Mouse (Mus musculus): ENCODE results near the gene Wdpcp.

Wdpcp gene

GRCm38 (mm10) chr11:21569456-21570108 is 2.5 kb upstream of the Wdpcp start:
- DNase-seq (ENCODE audit: low spot score in 2 of 2): no peak

- DNase-seq (ENCODE audit: low spot score in 2 of 2): no peak
Observed at GRCm38 (mm10) chr11:21570109-21570474, 1.9 kb upstream of the Wdpcp start.

- no peak for DNase-seq (ENCODE audit: low spot score in 2 of 2)
Observed at GRCm38 (mm10) chr11:21570973-21571372, 1.1 kb upstream of the Wdpcp start.

GRCm38 (mm10) chr11:21581472-21581871 is 9.4 kb downstream of the Wdpcp start:
- no peak for DNase-seq (ENCODE audit: low spot score in 2 of 2)

- no peak for DNase-seq (ENCODE audit: low spot score in 2 of 2)
Observed at GRCm38 (mm10) chr11:21583286-21583685, 11.3 kb downstream of the Wdpcp start.

GRCm38 (mm10) chr11:21602497-21602896 is 30.5 kb downstream of the Wdpcp start:
- DNase-seq (ENCODE audit: low spot score in 2 of 2): no peak

- no peak for DNase-seq (ENCODE audit: low spot score in 2 of 2)
Observed at GRCm38 (mm10) chr11:21615915-21616314, 43.9 kb downstream of the Wdpcp start.

- no peak for DNase-seq (ENCODE audit: low spot score in 2 of 2)
Observed at GRCm38 (mm10) chr11:21634171-21634907, 62.3 kb downstream of the Wdpcp start.

- DNase-seq (ENCODE audit: low spot score in 2 of 2): no peak
Observed at GRCm38 (mm10) chr11:21638341-21638740, 66.3 kb downstream of the Wdpcp start.

GRCm38 (mm10) chr11:21639534-21639933 is 67.5 kb downstream of the Wdpcp start:
- no peak for DNase-seq (ENCODE audit: low spot score in 2 of 2)

GRCm38 (mm10) chr11:21644231-21644630 is 72.2 kb downstream of the Wdpcp start:
- no peak for DNase-seq (ENCODE audit: low spot score in 2 of 2)

GRCm38 (mm10) chr11:21646136-21646535 is 74.1 kb downstream of the Wdpcp start:
- no peak for DNase-seq (ENCODE audit: low spot score in 2 of 2)

GRCm38 (mm10) chr11:21658985-21659384 is 87.0 kb downstream of the Wdpcp start:
- no peak for DNase-seq (ENCODE audit: low spot score in 2 of 2)

- no peak for DNase-seq (ENCODE audit: low spot score in 2 of 2)
Observed at GRCm38 (mm10) chr11:21677034-21677433, 105.0 kb downstream of the Wdpcp start.

- DNase-seq (ENCODE audit: low spot score in 2 of 2): no peak
Observed at GRCm38 (mm10) chr11:21688441-21688840, 116.4 kb downstream of the Wdpcp start.

GRCm38 (mm10) chr11:21690730-21691129 is 118.7 kb downstream of the Wdpcp start:
- DNase-seq (ENCODE audit: low spot score in 2 of 2): no peak

- no peak for DNase-seq (ENCODE audit: low spot score in 2 of 2)
Observed at GRCm38 (mm10) chr11:21694087-21694486, 122.1 kb downstream of the Wdpcp start.

GRCm38 (mm10) chr11:21697642-21698041 is 125.6 kb downstream of the Wdpcp start:
- DNase-seq (ENCODE audit: low spot score in 2 of 2): no peak

GRCm38 (mm10) chr11:21713508-21713907 is 141.5 kb downstream of the Wdpcp start:
- no peak for DNase-seq (ENCODE audit: low spot score in 2 of 2)

GRCm38 (mm10) chr11:21714065-21714464 is 142.0 kb downstream of the Wdpcp start:
- no peak for DNase-seq (ENCODE audit: low spot score in 2 of 2)

GRCm38 (mm10) chr11:21726329-21726728 is 154.3 kb downstream of the Wdpcp start:
- no peak for DNase-seq (ENCODE audit: low spot score in 2 of 2)

- DNase-seq (ENCODE audit: low spot score in 2 of 2): no peak
Observed at GRCm38 (mm10) chr11:21729056-21729455, 157.0 kb downstream of the Wdpcp start.

- no peak for DNase-seq (ENCODE audit: low spot score in 2 of 2)
Observed at GRCm38 (mm10) chr11:21729961-21730360, 157.9 kb downstream of the Wdpcp start.
